Mouse (Mus musculus): ENCODE results near the gene Olfr399. TPM values are rescaled to one million over a fixed set of nuclear protein-coding genes. Genes with fewer than 3 reads are reported as not detected.

Gene Olfr399
- not detected in 2 replicates for polyA plus RNA-seq (2016; fragmentation: Nextera tagmentation; extraction: Ambion mirVana)

- Histone ChIP-seq H3K27me3 (ENCODE audit: poor library complexity, severe bottlenecking) (no peaks in the 10 kb centered on the region), H3K4me1 (no peaks in the 10 kb centered on the region), H3K9me3 (peaks cover 76% of the 10 kb centered on the region), H3K36me3 (replicated peaks) (no peaks in the 10 kb centered on the region), H3K4me3 (no peak within 1 kb of the TSS), H3K27ac (no peak within 1 kb of the TSS)
- no peak for DNase-seq (ENCODE audit: extremely low spot score, low spot score)
- WGBS, result 77% methylated on average over 2 of the region's 2 CpGs
Measured at GRCm38 (mm10) chr11:74056451-74056850, at the start of gene Olfr399, which contains the start of gene Olfr139. TSS of gene Olfr399 (minus strand) at chr11:74056615. TSS of gene Olfr139 (minus strand) at chr11:74056551.

DNA sequence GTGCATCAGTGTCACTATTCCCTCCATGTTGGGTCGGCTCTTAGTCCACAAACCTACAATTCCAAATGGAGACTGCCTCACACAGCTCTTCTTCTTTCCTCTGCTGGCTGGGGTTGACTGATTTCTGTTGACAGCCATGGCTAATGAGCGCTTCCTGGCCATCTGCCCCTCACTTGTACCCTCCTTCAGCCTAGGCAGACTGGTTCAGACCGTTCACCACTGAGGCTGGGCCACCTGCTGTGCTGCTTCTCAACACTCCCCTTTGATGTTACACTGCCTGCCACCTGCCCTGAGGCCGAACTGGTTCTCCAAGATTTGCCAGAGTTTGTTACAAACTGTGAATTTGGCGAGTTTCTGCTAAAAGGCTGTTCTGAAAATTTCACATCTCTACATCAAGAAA, 48.7 kb upstream of the Olfr399 start:
- H3K27me3 ChIP-seq (ENCODE audit: poor library complexity, severe bottlenecking), result no peaks in the 10 kb centered on the region
- no peaks in the 10 kb centered on the region for H3K4me1 ChIP-seq
- no peak overlapping the region for H3K27ac ChIP-seq
- no peak overlapping the region for H3K4me3 ChIP-seq
- no peaks in the 10 kb centered on the region for H3K36me3 ChIP-seq (replicated peaks)
- peaks cover 62% of the 10 kb centered on the region for H3K9me3 ChIP-seq
- DNase-seq (ENCODE audit: extremely low spot score, low spot score), result no peak
- WGBS, result 43% methylated on average over 5 of the region's 5 CpGs

- H3K4me1 ChIP-seq, result no peaks in the 10 kb centered on the region
- no peak overlapping the region for H3K27ac ChIP-seq
- no peak for DNase-seq (ENCODE audit: extremely low spot score, low spot score)
- 67% methylated on average over 2 of the region's 2 CpGs for WGBS
- peaks cover 66% of the 10 kb centered on the region for H3K9me3 ChIP-seq
- no peak overlapping the region for H3K4me3 ChIP-seq
- H3K36me3 ChIP-seq (replicated peaks), result no peaks in the 10 kb centered on the region
- no peaks in the 10 kb centered on the region for H3K27me3 ChIP-seq (ENCODE audit: poor library complexity, severe bottlenecking)
Measured at GRCm38 (mm10) chr11:74101507-74101906, 45.1 kb upstream of the Olfr399 start.

GRCm38 (mm10) chr11:74100724-74101123, 44.3 kb upstream of the Olfr399 start:
- Histone ChIP-seq H3K4me3 (no peak overlapping the region), H3K36me3 (replicated peaks) (no peaks in the 10 kb centered on the region), H3K27ac (no peak overlapping the region), H3K9me3 (peaks cover 68% of the 10 kb centered on the region), H3K4me1 (no peaks in the 10 kb centered on the region), H3K27me3 (ENCODE audit: poor library complexity, severe bottlenecking) (no peaks in the 10 kb centered on the region)
- 80% methylated on average over 2 of the region's 2 CpGs for WGBS
- no peak for DNase-seq (ENCODE audit: extremely low spot score, low spot score)

DNA sequence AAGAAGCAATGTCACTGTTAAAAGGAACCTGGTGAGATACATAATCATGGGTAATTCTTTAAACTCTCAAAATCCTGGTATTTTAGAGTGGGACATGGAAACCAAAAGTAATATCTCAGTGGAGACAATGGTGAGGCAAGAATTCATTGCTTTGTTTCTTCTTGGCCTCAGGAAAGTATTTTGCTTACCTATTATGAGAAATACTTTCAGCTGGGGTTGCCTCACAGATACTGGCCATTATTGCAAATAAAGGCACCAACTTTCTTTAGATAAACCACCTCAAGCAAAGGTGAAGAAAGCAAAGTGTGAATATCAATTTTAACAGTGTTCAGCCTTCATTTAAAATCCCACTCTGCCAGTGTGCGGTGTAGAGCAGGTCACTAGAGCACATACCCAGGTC, 13.2 kb upstream of the Olfr399 start, which contains the start of gene Zfp616:
Gene Zfp616, plus strand, starts transcription at position 301 of the 400 bp plus-strand sequence.
- no peaks in the 10 kb centered on the region for H3K4me1 ChIP-seq
- no peak within 1 kb of the TSS for H3K27ac ChIP-seq
- H3K4me3 ChIP-seq, result no peak within 1 kb of the TSS
- 94% methylated on average over 1 of the region's 1 CpGs for WGBS
- H3K27me3 ChIP-seq (ENCODE audit: poor library complexity, severe bottlenecking), result no peaks in the 10 kb centered on the region
- no peaks in the 10 kb centered on the region for H3K36me3 ChIP-seq (replicated peaks)
- peaks cover 39% of the 10 kb centered on the region for H3K9me3 ChIP-seq
- DNase-seq (ENCODE audit: extremely low spot score, low spot score), result no peak

GRCm38 (mm10) chr11:74051347-74051746, 5.1 kb downstream of the Olfr399 start:
- no peaks in the 10 kb centered on the region for H3K36me3 ChIP-seq (replicated peaks)
- H3K4me3 ChIP-seq, result no peak overlapping the region
- H3K9me3 ChIP-seq, result peaks cover 56% of the 10 kb centered on the region
- no peaks in the 10 kb centered on the region for H3K27me3 ChIP-seq (ENCODE audit: poor library complexity, severe bottlenecking)
- no peak for DNase-seq (ENCODE audit: extremely low spot score, low spot score)
- 71% methylated on average over 3 of the region's 3 CpGs for WGBS
- no peaks in the 10 kb centered on the region for H3K4me1 ChIP-seq
- H3K27ac ChIP-seq, result no peak overlapping the region

Other genes with a start within 250 kb of the Olfr399 start
- gene Olfr392, start 239.6 kb downstream of the Olfr399 start, polyA plus RNA-seq (2016; fragmentation: Nextera tagmentation; extraction: Ambion mirVana), result not detected in 2 replicates
- gene Olfr393, start 205.2 kb downstream of the Olfr399 start, polyA plus RNA-seq (2016; fragmentation: Nextera tagmentation; extraction: Ambion mirVana), result not detected in 2 replicates
- not detected in 2 replicates for gene Olfr394, start 165.8 kb downstream of the Olfr399 start, polyA plus RNA-seq (2016; fragmentation: Nextera tagmentation; extraction: Ambion mirVana)
- not detected in 2 replicates for gene Olfr395, start 147.3 kb downstream of the Olfr399 start, polyA plus RNA-seq (2016; fragmentation: Nextera tagmentation; extraction: Ambion mirVana)
- not detected in 2 replicates for gene Olfr23, start 119.9 kb downstream of the Olfr399 start, polyA plus RNA-seq (2016; fragmentation: Nextera tagmentation; extraction: Ambion mirVana)
- gene Olfr397, start 95.8 kb downstream of the Olfr399 start, polyA plus RNA-seq (2016; fragmentation: Nextera tagmentation; extraction: Ambion mirVana), result not detected in 2 replicates
- not detected in 2 replicates for gene Olfr398, start 66.2 kb downstream of the Olfr399 start, polyA plus RNA-seq (2016; fragmentation: Nextera tagmentation; extraction: Ambion mirVana)
- not detected in 2 replicates for gene Olfr139, start 64 bp downstream of the Olfr399 start, polyA plus RNA-seq (2016; fragmentation: Nextera tagmentation; extraction: Ambion mirVana)
- not detected in 2 replicates for gene Zfp616, start 13.3 kb upstream of the Olfr399 start, polyA plus RNA-seq (2016; fragmentation: Nextera tagmentation; extraction: Ambion mirVana)
- not detected in 2 replicates for gene Olfr401, start 57.1 kb upstream of the Olfr399 start, polyA plus RNA-seq (2016; fragmentation: Nextera tagmentation; extraction: Ambion mirVana)
- gene Olfr402, start 96.9 kb upstream of the Olfr399 start, polyA plus RNA-seq (2016; fragmentation: Nextera tagmentation; extraction: Ambion mirVana), result not detected in 2 replicates
- gene Olfr403, start 129.6 kb upstream of the Olfr399 start, polyA plus RNA-seq (2016; fragmentation: Nextera tagmentation; extraction: Ambion mirVana), result not detected in 2 replicates
- not detected in 2 replicates for gene Olfr43, start 154.8 kb upstream of the Olfr399 start, polyA plus RNA-seq (2016; fragmentation: Nextera tagmentation; extraction: Ambion mirVana)
- gene Olfr406, start 203.2 kb upstream of the Olfr399 start, polyA plus RNA-seq (2016; fragmentation: Nextera tagmentation; extraction: Ambion mirVana), result not detected in 2 replicates
- gene Olfr59, start 227.1 kb upstream of the Olfr399 start, polyA plus RNA-seq (2016; fragmentation: Nextera tagmentation; extraction: Ambion mirVana), result not detected in 2 replicates

All from forebrain, embryonic 10.5 days (tissue).